Mouse (Mus musculus) brain, embryonic 14.5 days (tissue): ENCODE results near the gene Il18bp.

ENCODE experiments used
- CTCF ChIP-seq: fragments of 200-500 bp; IDR thresholded peaks from 2 replicates; pipeline ENCODE4 v1.5.1; 2012; ENCODE audit warnings: inconsistent platforms, mild to moderate bottlenecking, moderate library complexity, borderline replicate concordance; ENCODE audit not compliant: insufficient read depth, insufficient read length; ENCODE audit errors: extremely low read depth
- POLR2A ChIP-seq: fragments of 200-500 bp; IDR thresholded peaks from 2 replicates; pipeline ENCODE4 v1.6.1; 2012; ENCODE audit warnings: mild to moderate bottlenecking, inconsistent platforms, borderline replicate concordance; ENCODE audit not compliant: poor library complexity, insufficient read depth, insufficient read length, severe bottlenecking; ENCODE audit errors: extremely low read depth

DNA sequence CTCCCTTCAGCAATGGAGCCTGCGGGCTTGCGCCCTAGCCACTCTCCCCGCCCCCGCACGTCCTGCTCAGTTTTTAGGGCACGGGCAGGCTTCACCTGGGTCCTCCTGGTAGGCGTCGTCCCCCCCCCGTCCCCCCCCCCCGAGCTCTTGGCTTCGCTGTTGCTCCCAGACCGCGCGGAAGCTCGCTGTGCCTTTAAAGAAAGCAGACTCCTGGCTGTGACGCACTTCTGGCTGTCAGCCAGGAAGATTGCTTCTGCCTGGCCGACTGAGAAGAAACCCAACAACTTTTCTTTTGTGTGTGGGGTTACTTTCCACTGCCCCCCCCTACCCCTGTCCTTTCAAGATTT, 48.1 kb downstream of the Il18bp start:
- TF ChIP-seq CTCF = no peak
- TF ChIP-seq POLR2A = no peak
